Mouse (Mus musculus): ENCODE results near the gene Kif3c. TPM values are rescaled to one million over a fixed set of nuclear protein-coding genes. Genes with fewer than 3 reads are reported as not detected.

Gene Kif3c
- total and polyA plus RNA-seq, 3 experiments: 2.5 to 5.6 TPM; not detected in 1

GRCm38 (mm10) chr12:3366190-3366956, 1.4 kb downstream of the Kif3c start:
- H3K27ac ChIP-seq (ENCODE audit: control insufficient read depth, low read depth, low read length): no peak overlapping the region
- no peaks in the 10 kb centered on the region for H3K27me3 ChIP-seq (ENCODE audit: control insufficient read depth in 1 of 2, insufficient read depth in 2 of 2, low read length in 2 of 2)
- H3K4me3 ChIP-seq (ENCODE audit: control insufficient read depth in 1 of 2, insufficient read depth in 1 of 2, low read depth in 2 of 2, low read length in 2 of 2): no peak overlapping the region
- no peak overlapping the region for H3K9ac ChIP-seq (ENCODE audit: control insufficient read depth, low read depth, low read length, poor library complexity, severe bottlenecking)
- no peaks in the 10 kb centered on the region for H3K9me3 ChIP-seq (replicated peaks; ENCODE audit: insufficient read depth, low read length)
- H3K36me3 ChIP-seq (ENCODE audit: control insufficient read depth in 1 of 2, insufficient read depth in 2 of 2, low read length in 2 of 2): no peaks in the 10 kb centered on the region
- TF ChIP-seq ZMIZ1 (IDR thresholded peaks at IDR 0.05; ENCODE audit: low read depth, low read length) (no peak), ELF1 (IDR thresholded peaks at IDR 0.05; ENCODE audit: low read depth, low read length) (no peak), ZNF384 (IDR thresholded peaks at IDR 0.05; ENCODE audit: low read depth, low read length) (no peak), KAT2A (conservative IDR thresholded peaks at IDR 0.05; ENCODE audit: low read depth, low read length) (no peak), POLR2AphosphoS2 (IDR thresholded peaks at IDR 0.05; ENCODE audit: low read length) (no peak)
- H3K79me2 ChIP-seq (ENCODE audit: control insufficient read depth, insufficient read depth, low read length, poor library complexity): no peaks in the 10 kb centered on the region
- DNase-seq (ENCODE audit: low read depth, low spot score): no peak
- H3K4me1 ChIP-seq (ENCODE audit: control insufficient read depth in 1 of 2, insufficient read depth in 2 of 2, low read length in 2 of 2): no peaks in the 10 kb centered on the region

GRCm38 (mm10) chr12:3366957-3367260, 2.0 kb downstream of the Kif3c start:
- Histone ChIP-seq H3K36me3 (ENCODE audit: control insufficient read depth in 1 of 2, insufficient read depth in 2 of 2, low read length in 2 of 2) (no peaks in the 10 kb centered on the region), H3K9ac (ENCODE audit: control insufficient read depth, low read depth, low read length, poor library complexity, severe bottlenecking) (no peak overlapping the region), H3K9me3 (replicated peaks; ENCODE audit: insufficient read depth, low read length) (no peaks in the 10 kb centered on the region), H3K79me2 (ENCODE audit: control insufficient read depth, insufficient read depth, low read length, poor library complexity) (no peaks in the 10 kb centered on the region), H3K4me3 (ENCODE audit: control insufficient read depth in 1 of 2, insufficient read depth in 1 of 2, low read depth in 2 of 2, low read length in 2 of 2) (no peak overlapping the region), H3K27ac (ENCODE audit: control insufficient read depth, low read depth, low read length) (no peak overlapping the region), H3K4me1 (ENCODE audit: control insufficient read depth in 1 of 2, insufficient read depth in 2 of 2, low read length in 2 of 2) (no peaks in the 10 kb centered on the region), H3K27me3 (ENCODE audit: control insufficient read depth in 1 of 2, insufficient read depth in 2 of 2, low read length in 2 of 2) (no peaks in the 10 kb centered on the region)
- DNase-seq (ENCODE audit: low read depth, low spot score): no peak
- TF ChIP-seq MXI1 (IDR thresholded peaks at IDR 0.05; ENCODE audit: low read depth, low read length): no peak
- TF ChIP-seq POLR2A (IDR thresholded peaks at IDR 0.05; ENCODE audit: control insufficient read depth in 1 of 2, insufficient read depth in 1 of 2, low read depth in 1 of 2, low read length in 2 of 2, poor library complexity in 1 of 2): no peak
- no peak for TF ChIP-seq ZMIZ1 (IDR thresholded peaks at IDR 0.05; ENCODE audit: low read depth, low read length)
- TF ChIP-seq KAT2A (conservative IDR thresholded peaks at IDR 0.05; ENCODE audit: low read depth, low read length): no peak
- no peak for TF ChIP-seq SIN3A (IDR thresholded peaks at IDR 0.05; ENCODE audit: low read length)
- TF ChIP-seq CHD1 (IDR thresholded peaks at IDR 0.05; ENCODE audit: low read depth, low read length): no peak
- TF ChIP-seq GABPA (IDR thresholded peaks at IDR 0.05; ENCODE audit: low read depth, low read length): no peak
- TF ChIP-seq CTCF (IDR thresholded peaks at IDR 0.05 in 2 of 3, conservative IDR thresholded peaks at IDR 0.05 in 1 of 3; ENCODE audit: control insufficient read depth in 1 of 3, insufficient read depth in 1 of 3, low read depth in 2 of 3, low read length in 3 of 3, poor library complexity in 1 of 3, severe bottlenecking in 1 of 3): no peak

GRCm38 (mm10) chr12:3368771-3369170, 3.8 kb downstream of the Kif3c start:
- Histone ChIP-seq H3K4me1 (ENCODE audit: control insufficient read depth in 1 of 2, insufficient read depth in 2 of 2, low read length in 2 of 2) (no peaks in the 10 kb centered on the region), H3K9me3 (replicated peaks; ENCODE audit: insufficient read depth, low read length) (no peaks in the 10 kb centered on the region), H3K27me3 (ENCODE audit: control insufficient read depth in 1 of 2, insufficient read depth in 2 of 2, low read length in 2 of 2) (no peaks in the 10 kb centered on the region), H3K27ac (ENCODE audit: control insufficient read depth, low read depth, low read length) (no peak overlapping the region), H3K79me2 (ENCODE audit: control insufficient read depth, insufficient read depth, low read length, poor library complexity) (no peaks in the 10 kb centered on the region), H3K9ac (ENCODE audit: control insufficient read depth, low read depth, low read length, poor library complexity, severe bottlenecking) (no peak overlapping the region), H3K36me3 (ENCODE audit: control insufficient read depth in 1 of 2, insufficient read depth in 2 of 2, low read length in 2 of 2) (no peaks in the 10 kb centered on the region), H3K4me3 (ENCODE audit: control insufficient read depth in 1 of 2, insufficient read depth in 1 of 2, low read depth in 2 of 2, low read length in 2 of 2) (no peak overlapping the region)
- TF ChIP-seq EP300 (IDR thresholded peaks at IDR 0.05; ENCODE audit: low read depth in 1 of 2, low read length in 2 of 2): no peak
- TF ChIP-seq POLR2A (IDR thresholded peaks at IDR 0.05; ENCODE audit: control insufficient read depth in 1 of 2, insufficient read depth in 1 of 2, low read depth in 1 of 2, low read length in 2 of 2, poor library complexity in 1 of 2): no peak
- no peak for TF ChIP-seq TBP (IDR thresholded peaks at IDR 0.05; ENCODE audit: low read depth, low read length)
- no peak for TF ChIP-seq MAZ (IDR thresholded peaks at IDR 0.05; ENCODE audit: low read depth, low read length)
- TF ChIP-seq USF2 (IDR thresholded peaks at IDR 0.05; ENCODE audit: borderline replicate concordance in 1 of 2, insufficient read depth in 1 of 2, low read depth in 1 of 2, low read length in 2 of 2): no peak
- no peak for TF ChIP-seq POLR2AphosphoS2 (IDR thresholded peaks at IDR 0.05; ENCODE audit: low read length)
- no peak for TF ChIP-seq MAX (IDR thresholded peaks at IDR 0.05; ENCODE audit: low read length)
- no peak for TF ChIP-seq MEF2A (IDR thresholded peaks at IDR 0.05; ENCODE audit: extremely low read depth, insufficient replicate concordance, low read depth, low read length, poor library complexity, severe bottlenecking)
- no peak for TF ChIP-seq ETS1 (IDR thresholded peaks at IDR 0.05; ENCODE audit: low read depth, low read length)
- no peak for DNase-seq (ENCODE audit: low read depth, low spot score)
